Mouse (Mus musculus) ovary, adult 18-20 months (tissue): ENCODE results near the gene Gm45711.
"Not testable (repeated sequence)": the region's sequence is repeated elsewhere in the genome, so short reads cannot be mapped to it uniquely, and the experiment has no call there.

ENCODE experiments used
- DNase-seq: peaks from one replicate; pipeline ENCODE4 v3.0.0; 2022; ENCODE audit warnings: low spot score, mixed read lengths

Gene Gm45711

GRCm38 (mm10) chr8:104309441-104310155 is at the start of gene Gm45711, which contains the start of gene Cmtm1:
Gm45711 (minus strand) TSS chr8:104310081.
Cmtm1 (minus strand) TSS chr8:104310145.
- DNase-seq, result peak; percentile 60

- DNase-seq, result no peak
Measured at GRCm38 (mm10) chr8:104358637-104359036, 48.8 kb upstream of the Gm45711 start.

- no peak for DNase-seq
Measured at GRCm38 (mm10) chr8:104354504-104354903, 44.6 kb upstream of the Gm45711 start.

- no peak for DNase-seq
Measured at GRCm38 (mm10) chr8:104353186-104353585, 43.3 kb upstream of the Gm45711 start.

GRCm38 (mm10) chr8:104350047-104350446 is 40.2 kb upstream of the Gm45711 start:
- DNase-seq, result no peak

- DNase-seq, result no peak
Measured at GRCm38 (mm10) chr8:104348971-104349370, 39.1 kb upstream of the Gm45711 start.

- DNase-seq, result no peak
Measured at GRCm38 (mm10) chr8:104346706-104347105, 36.8 kb upstream of the Gm45711 start.

- DNase-seq, result no peak
Measured at GRCm38 (mm10) chr8:104344622-104345021, 34.7 kb upstream of the Gm45711 start.

GRCm38 (mm10) chr8:104343957-104344356 is 34.1 kb upstream of the Gm45711 start:
- DNase-seq, result peak; percentile 62

- no peak for DNase-seq
Measured at GRCm38 (mm10) chr8:104342426-104342825, 32.5 kb upstream of the Gm45711 start.

- no peak for DNase-seq
Measured at GRCm38 (mm10) chr8:104341678-104342077, 31.8 kb upstream of the Gm45711 start.

GRCm38 (mm10) chr8:104341106-104341561 is 31.3 kb upstream of the Gm45711 start:
- peak; percentile 74 for DNase-seq

- peak; percentile 85 for DNase-seq
Measured at GRCm38 (mm10) chr8:104340233-104341105, 30.6 kb upstream of the Gm45711 start.

GRCm38 (mm10) chr8:104339983-104340232 is 30.0 kb upstream of the Gm45711 start:
- no peak for DNase-seq

- no peak for DNase-seq
Measured at GRCm38 (mm10) chr8:104339229-104339982, 29.5 kb upstream of the Gm45711 start, which contains the start of gene Cmtm3. Cmtm3 (plus strand) TSS chr8:104339410.

- no peak for DNase-seq
Measured at GRCm38 (mm10) chr8:104337890-104338289, 28.0 kb upstream of the Gm45711 start.

- DNase-seq, result no peak
Measured at GRCm38 (mm10) chr8:104336806-104337205, 26.9 kb upstream of the Gm45711 start.

GRCm38 (mm10) chr8:104334196-104334595 is 24.3 kb upstream of the Gm45711 start:
- no peak for DNase-seq

GRCm38 (mm10) chr8:104333786-104334185 is 23.9 kb upstream of the Gm45711 start:
- no peak for DNase-seq

GRCm38 (mm10) chr8:104332665-104333631 is 23.1 kb upstream of the Gm45711 start:
- DNase-seq, result no peak

- DNase-seq, result not testable (repeated sequence)
Measured at GRCm38 (mm10) chr8:104321930-104322329, 12.0 kb upstream of the Gm45711 start, which contains the start of gene Cmtm2b. Cmtm2b (plus strand) TSS chr8:104322230.
